Mouse (Mus musculus) bone marrow, adult 2 months (tissue): Measurements from ENCODE around the gene Impdh1.

ENCODE experiments used
- CTCF ChIP-seq: fragments of 200-500 bp; IDR thresholded peaks from 2 replicates; pipeline ENCODE4 v1.5.1; 2011; ENCODE audit warnings: low read length, control low read depth; ENCODE audit not compliant: control insufficient read depth, insufficient read depth
- POLR2A ChIP-seq: fragments of 200-500 bp; IDR thresholded peaks from 2 replicates; pipeline ENCODE4 v1.6.1; 2011; ENCODE audit warnings: low read depth, mild to moderate bottlenecking, control low read depth, low read length, borderline replicate concordance; ENCODE audit not compliant: control insufficient read depth

GRCm38 (mm10) chr6:29264456-29264781 lies 48.3 kb upstream of the Impdh1 start:
- no peak for TF ChIP-seq CTCF
- no peak for TF ChIP-seq POLR2A
